Mouse (Mus musculus) olfactory bulb, adult 2 months (tissue): Measurements from ENCODE around the gene Mat2a.

Experiments
- CTCF ChIP-seq: fragments of 200-500 bp; IDR thresholded peaks from 2 replicates; pipeline ENCODE4 v1.5.1; 2012; ENCODE audit warnings: low read depth, mild to moderate bottlenecking, low read length, moderate library complexity; ENCODE audit not compliant: insufficient read depth
- POLR2A ChIP-seq: fragments of 200-500 bp; IDR thresholded peaks from 2 replicates; pipeline ENCODE4 v1.6.1; 2012; ENCODE audit warnings: mild to moderate bottlenecking, low read depth, low read length, moderate library complexity; ENCODE audit not compliant: insufficient read depth

DNA sequence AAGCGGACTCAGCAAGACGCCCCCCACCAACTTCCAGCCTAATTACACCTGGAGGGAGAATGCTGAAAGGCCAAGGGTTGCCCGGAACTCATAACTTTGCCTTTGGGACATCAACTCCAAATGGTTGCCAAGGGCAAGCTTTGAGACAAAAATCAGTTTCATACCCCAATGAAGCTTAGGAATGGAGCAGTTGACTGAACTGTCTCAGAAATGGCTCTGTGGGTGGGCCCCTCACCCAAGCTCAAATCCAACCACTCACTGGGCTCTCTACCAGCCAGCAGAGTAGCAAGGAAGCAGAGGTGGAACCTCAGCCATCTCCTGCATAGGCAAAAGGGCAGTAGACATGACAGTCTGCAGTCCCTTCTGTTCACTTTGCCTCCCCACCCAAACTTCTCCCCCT, 51.5 kb downstream of the Mat2a start:
- TF ChIP-seq CTCF (no peak), POLR2A (no peak)
